Mouse (Mus musculus) neural tube, embryonic 14.5 days (tissue): ENCODE measurements around the gene Adora2b. TPM values are rescaled to one million over a fixed set of nuclear protein-coding genes. Genes with fewer than 3 reads are reported as not detected.

Experiments
- ATAC-seq: fragments of 200-750 bp; cut with Nextera tagmentation; 2 replicates; pipeline ENCODE4 v1.8.0; 2017; ENCODE audit warnings: low read depth, mild to moderate bottlenecking, moderate TSS enrichment, moderate library complexity
- H3K27ac ChIP-seq: fragments of 300-500 bp; sonication (generic); 2 replicates; pipeline ENCODE4 v1.5.1; 2014; ENCODE audit warnings: low read depth, mild to moderate bottlenecking, control low read depth, low read length, moderate library complexity, mixed read lengths
- H3K27me3 ChIP-seq: fragments of 300-500 bp; sonication (generic); 2 replicates; pipeline ENCODE4 v1.6.1; 2014; ENCODE audit warnings: low read length; ENCODE audit not compliant: control insufficient read depth, insufficient read depth
- H3K36me3 ChIP-seq: fragments of 300-500 bp; sonication (generic); 2 replicates; pipeline ENCODE4 v1.6.1; 2014; ENCODE audit warnings: low read length, mixed read lengths; ENCODE audit not compliant: control insufficient read depth, insufficient read depth
- H3K4me1 ChIP-seq: fragments of 300-500 bp; sonication (generic); 2 replicates; pipeline ENCODE4 v1.6.1; 2014; ENCODE audit warnings: low read length; ENCODE audit not compliant: control insufficient read depth, insufficient read depth
- H3K4me2 ChIP-seq: fragments of 300-500 bp; sonication (generic); 2 replicates; pipeline ENCODE4 v1.6.1; 2014; ENCODE audit warnings: mild to moderate bottlenecking, low read depth, low read length, control low read depth
- H3K4me3 ChIP-seq: fragments of 300-500 bp; sonication (generic); 2 replicates; pipeline ENCODE4 v1.5.1; 2014; ENCODE audit warnings: low read depth, low read length, control low read depth, mixed read lengths
- H3K9ac ChIP-seq: fragments of 300-500 bp; sonication (generic); replicated peaks from 2 replicates; pipeline ENCODE4 v1.6.1; 2014; ENCODE audit warnings: low read depth, mild to moderate bottlenecking, control low read depth, low read length, mixed read lengths
- H3K9me3 ChIP-seq: fragments of 300-500 bp; sonication (generic); 2 replicates; pipeline ENCODE4 v1.6.1; 2016; ENCODE audit warnings: low read length; ENCODE audit not compliant: control insufficient read depth
- WGBS: fragments of 180-500 bp; shearing (Covaris S2); extraction: QIAGEN DNeasy Blood & Tissue Kit; methylation state at CpG from one replicate; pipeline ENCODE4 v1.1.7; 2014; 5-methylcytosine and 5-hydroxymethylcytosine counted together
- polyA plus RNA-seq: library from polyadenylated mRNA; unstranded; fragments of >200 nt; fragmentation: Nextera tagmentation; extraction: Ambion mirVana; gene quantifications from 2 replicates; pipeline ENCODE4 v1.2.1, GENCODE M21; 2014

The Adora2b gene
- polyA plus RNA-seq, 1 experiment from 2014 or later, result 3.8 TPM

DNA sequence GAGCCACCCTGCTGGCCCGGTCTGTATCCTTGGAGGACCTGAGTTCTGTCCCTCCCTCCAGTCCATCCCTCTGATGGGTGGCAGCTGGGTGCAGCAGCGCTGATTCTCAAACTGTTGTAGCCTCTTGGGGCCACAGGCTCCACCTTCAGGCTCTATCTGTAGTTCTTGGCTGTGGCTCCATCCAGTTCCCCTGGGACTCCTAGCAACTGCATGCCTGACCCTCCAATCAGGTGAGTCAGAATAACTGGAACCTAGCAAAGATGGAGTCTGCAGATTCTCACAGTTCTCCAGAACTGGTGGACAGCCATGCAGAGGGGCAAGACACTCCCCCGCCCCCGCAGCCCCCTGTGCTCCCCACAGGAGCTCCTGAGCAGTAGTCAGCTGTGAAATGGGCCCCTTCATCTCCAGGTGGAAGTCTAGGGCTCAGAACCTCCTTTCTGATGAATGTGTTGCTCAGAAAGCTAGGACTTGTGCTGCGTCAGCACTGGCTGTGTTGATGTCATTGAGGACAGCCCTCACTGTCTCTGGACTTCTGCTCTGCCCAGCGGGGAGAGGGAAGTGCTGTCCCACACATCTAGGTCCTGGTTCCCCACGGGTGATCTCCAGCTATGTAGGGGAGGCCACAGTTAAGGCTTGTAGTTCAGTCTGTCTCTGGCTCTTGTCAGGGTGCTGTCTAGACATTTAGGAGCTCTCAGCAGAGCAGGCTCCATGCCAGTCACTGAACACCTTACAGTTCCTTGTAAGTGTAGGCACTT is 27.9 kb upstream of the Adora2b start:
- no peaks in the 10 kb centered on the region for H3K9me3 ChIP-seq
- H3K27ac ChIP-seq, result no peak overlapping the region
- no peak overlapping the region for H3K9ac ChIP-seq
- H3K27me3 ChIP-seq, result no peaks in the 10 kb centered on the region
- WGBS, result 82% methylated on average over 7 of the region's 7 CpGs
- ATAC-seq, result no peak
- H3K4me3 ChIP-seq, result no peak overlapping the region
- no peak overlapping the region for H3K4me2 ChIP-seq
- no peaks in the 10 kb centered on the region for H3K36me3 ChIP-seq
- H3K4me1 ChIP-seq, result no peaks in the 10 kb centered on the region

GRCm38 (mm10) chr11:62223416-62223815 is 25.4 kb upstream of the Adora2b start:
- H3K27me3 ChIP-seq, result no peaks in the 10 kb centered on the region
- WGBS, result 94% methylated on average over 5 of the region's 5 CpGs
- no peak overlapping the region for H3K9ac ChIP-seq
- no peak overlapping the region for H3K4me3 ChIP-seq
- H3K27ac ChIP-seq, result no peak overlapping the region
- H3K4me1 ChIP-seq, result no peaks in the 10 kb centered on the region
- H3K9me3 ChIP-seq, result no peaks in the 10 kb centered on the region
- H3K4me2 ChIP-seq, result no peak overlapping the region
- no peaks in the 10 kb centered on the region for H3K36me3 ChIP-seq
- ATAC-seq, result no peak

GRCm38 (mm10) chr11:62223962-62224361 is 24.8 kb upstream of the Adora2b start:
- H3K4me3 ChIP-seq, result no peak overlapping the region
- 96% methylated on average over 7 of the region's 7 CpGs for WGBS
- no peak overlapping the region for H3K27ac ChIP-seq
- no peaks in the 10 kb centered on the region for H3K4me1 ChIP-seq
- H3K27me3 ChIP-seq, result no peaks in the 10 kb centered on the region
- H3K9ac ChIP-seq, result no peak overlapping the region
- no peak overlapping the region for H3K4me2 ChIP-seq
- no peak for ATAC-seq
- no peaks in the 10 kb centered on the region for H3K9me3 ChIP-seq
- no peaks in the 10 kb centered on the region for H3K36me3 ChIP-seq

DNA sequence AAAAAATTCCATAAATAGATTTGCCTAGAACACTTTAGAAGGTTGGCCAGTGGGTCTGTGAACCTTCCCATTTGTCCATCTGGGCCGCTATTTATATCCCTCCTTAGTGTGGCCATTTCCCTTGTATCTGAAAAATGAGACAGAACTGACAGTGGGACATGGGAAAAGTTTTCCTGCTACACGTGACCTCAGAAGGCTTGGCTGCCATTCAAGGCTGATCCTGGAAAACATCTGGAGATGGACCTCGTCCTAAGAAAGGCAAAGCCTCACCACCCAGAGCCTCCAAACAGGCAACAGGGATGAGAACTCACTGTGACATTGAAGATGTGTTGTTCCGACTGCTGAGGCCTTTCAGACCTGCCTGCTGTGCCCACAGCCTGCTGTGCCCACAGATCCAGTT is 24.0 kb upstream of the Adora2b start:
- no peak for ATAC-seq
- Histone ChIP-seq H3K9me3 (no peaks in the 10 kb centered on the region), H3K27ac (no peak overlapping the region), H3K4me1 (no peaks in the 10 kb centered on the region), H3K9ac (no peak overlapping the region), H3K4me2 (no peak overlapping the region), H3K27me3 (no peaks in the 10 kb centered on the region), H3K36me3 (no peaks in the 10 kb centered on the region), H3K4me3 (no peak overlapping the region)
- WGBS, result 80% methylated on average over 4 of the region's 4 CpGs

DNA sequence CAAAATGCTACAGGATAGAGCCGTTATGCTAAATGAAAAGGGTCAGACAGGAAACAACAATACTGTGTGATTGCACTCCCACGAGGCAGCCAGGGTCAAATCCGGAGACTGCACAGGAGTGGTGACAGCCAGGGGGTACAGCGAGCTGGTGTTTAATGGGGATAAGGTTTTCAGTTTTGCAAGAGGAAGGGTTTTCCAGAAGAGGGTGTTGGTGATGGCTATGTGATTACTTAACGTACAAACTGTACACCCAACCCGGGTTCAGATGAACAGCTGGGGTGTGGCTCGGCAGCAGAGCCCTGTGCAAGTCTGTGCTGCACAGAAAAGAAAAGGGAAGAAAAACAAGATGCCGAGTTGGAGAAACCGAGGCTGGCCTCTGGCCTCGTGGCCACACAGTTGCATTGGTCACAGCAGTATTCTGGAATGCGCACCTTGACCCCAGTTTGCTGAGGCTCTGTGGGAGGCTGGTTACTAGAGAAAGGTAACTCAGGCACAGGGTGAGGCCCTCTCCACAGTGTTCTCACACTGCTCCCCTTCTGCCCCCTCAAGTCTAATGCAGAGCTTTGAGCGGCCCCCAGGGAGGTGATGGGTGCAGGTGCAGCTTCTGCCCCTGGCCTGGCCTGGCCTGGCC is 8.0 kb upstream of the Adora2b start:
- 82% methylated on average over 12 of the region's 12 CpGs for WGBS
- Histone ChIP-seq H3K27ac (no peak overlapping the region), H3K36me3 (no peaks in the 10 kb centered on the region), H3K9me3 (no peaks in the 10 kb centered on the region), H3K4me1 (no peaks in the 10 kb centered on the region), H3K4me3 (no peak overlapping the region), H3K4me2 (no peak overlapping the region), H3K9ac (no peak overlapping the region), H3K27me3 (no peaks in the 10 kb centered on the region)
- ATAC-seq, result no peak

DNA sequence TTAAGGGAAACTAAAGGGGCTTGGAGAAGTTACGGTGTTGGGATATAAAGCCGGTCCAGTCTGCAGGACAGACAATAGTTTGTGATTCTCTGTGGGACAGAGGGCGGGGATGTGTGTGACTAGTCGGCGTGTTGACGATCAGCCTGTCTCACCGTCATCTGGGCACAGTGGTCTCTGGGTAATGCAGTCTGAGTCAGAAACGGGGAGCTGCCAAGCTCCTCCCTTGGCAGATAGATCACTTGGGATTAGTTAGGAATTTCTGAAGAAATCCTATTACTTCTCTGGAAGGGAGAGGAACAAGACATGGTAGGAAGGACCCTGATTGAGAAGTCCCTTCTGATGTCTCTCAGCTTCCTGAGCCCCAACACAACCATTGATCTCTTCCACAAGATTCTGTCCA is 4.9 kb upstream of the Adora2b start:
- no peak overlapping the region for H3K27ac ChIP-seq
- 0 out of 2 replicates have a peak, but pooled peaks cover 2% of the 10 kb centered on the region for H3K27me3 ChIP-seq
- ATAC-seq, result no peak
- WGBS, result 87% methylated on average over 8 of the region's 8 CpGs
- H3K9ac ChIP-seq, result no peak overlapping the region
- no peaks in the 10 kb centered on the region for H3K4me1 ChIP-seq
- no peak overlapping the region for H3K4me3 ChIP-seq
- no peaks in the 10 kb centered on the region for H3K36me3 ChIP-seq
- H3K4me2 ChIP-seq, result no peak overlapping the region
- H3K9me3 ChIP-seq, result no peaks in the 10 kb centered on the region

DNA sequence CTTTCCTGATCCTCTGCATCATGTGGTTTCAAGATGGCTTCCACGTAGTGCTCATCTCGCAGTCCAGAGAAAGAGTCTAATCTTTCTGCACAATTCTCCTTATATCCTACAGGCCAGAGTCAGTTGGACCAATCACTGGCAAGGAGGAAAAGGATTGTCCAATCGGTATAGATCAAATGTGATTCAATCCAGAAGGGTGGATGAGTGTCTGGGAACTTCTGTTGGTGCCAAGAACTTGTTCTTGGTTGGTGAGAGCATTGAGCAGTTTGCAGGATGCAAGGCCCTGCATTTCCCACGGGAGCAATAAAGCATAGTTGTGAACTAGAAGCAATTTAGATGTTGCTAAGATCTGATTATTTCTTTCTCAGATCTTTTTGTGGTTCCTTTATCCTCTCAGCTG is 4.3 kb upstream of the Adora2b start:
- no peak overlapping the region for H3K9ac ChIP-seq
- H3K27me3 ChIP-seq, result peaks cover 4% of the 10 kb centered on the region; the same call in 1 of the 2 replicates
- no peak for ATAC-seq
- H3K9me3 ChIP-seq, result no peaks in the 10 kb centered on the region
- H3K4me2 ChIP-seq, result no peak overlapping the region
- no peak overlapping the region for H3K4me3 ChIP-seq
- no peak overlapping the region for H3K27ac ChIP-seq
- H3K4me1 ChIP-seq, result no peaks in the 10 kb centered on the region
- WGBS, result 90% methylated on average over 4 of the region's 4 CpGs
- H3K36me3 ChIP-seq, result no peaks in the 10 kb centered on the region

GRCm38 (mm10) chr11:62247759-62248400 is 904 bp upstream of the Adora2b start:
- peak overlapping the region; percentile 64 for H3K4me3 ChIP-seq
- WGBS, result 45% methylated on average over 18 of the region's 18 CpGs
- peak overlapping the region; percentile 99 for H3K4me2 ChIP-seq
- no peaks in the 10 kb centered on the region for H3K36me3 ChIP-seq
- H3K9me3 ChIP-seq, result no peaks in the 10 kb centered on the region
- no peak overlapping the region for H3K27ac ChIP-seq
- H3K4me1 ChIP-seq, result no peaks in the 10 kb centered on the region
- H3K9ac ChIP-seq, result peak overlapping the region; percentile 51
- peaks cover 17% of the 10 kb centered on the region; the same call in 1 of the 2 replicates for H3K27me3 ChIP-seq
- ATAC-seq, result no peak
